Mouse (Mus musculus) heart, embryonic 12.5 days (tissue): ENCODE results near the gene Gm43720. TPM values are rescaled to one million over a fixed set of nuclear protein-coding genes. Genes with fewer than 3 reads are reported as not detected.

Experiments
- ATAC-seq: fragments of 200-750 bp; cut with Nextera tagmentation; 2 replicates; pipeline ENCODE4 v1.8.0; 2017; ENCODE audit warnings: moderate TSS enrichment, moderate library complexity; ENCODE audit not compliant: insufficient number of reproducible peaks, low FRiP score
- H3K27ac ChIP-seq: fragments of 300-500 bp; sonication (generic); 2 replicates; pipeline ENCODE4 v1.5.1; 2016; ENCODE audit warnings: mild to moderate bottlenecking, moderate library complexity; ENCODE audit not compliant: poor library complexity, severe bottlenecking
- H3K27me3 ChIP-seq: fragments of 300-500 bp; sonication (generic); replicated peaks from 2 replicates; pipeline ENCODE4 v1.6.1; 2016; ENCODE audit warnings: mild to moderate bottlenecking, moderate library complexity
- H3K36me3 ChIP-seq: fragments of 300-500 bp; sonication (generic); 2 replicates; pipeline ENCODE4 v1.6.1; 2016; ENCODE audit warnings: mild to moderate bottlenecking, moderate library complexity
- H3K4me1 ChIP-seq: fragments of 300-500 bp; sonication (generic); replicated peaks from 2 replicates; pipeline ENCODE4 v1.6.1; 2016; ENCODE audit warnings: mild to moderate bottlenecking
- H3K4me2 ChIP-seq: fragments of 300-500 bp; sonication (generic); 2 replicates; pipeline ENCODE4 v1.6.1; 2016; ENCODE audit warnings: mild to moderate bottlenecking, moderate library complexity
- H3K4me3 ChIP-seq: fragments of 300-500 bp; sonication (generic); 2 replicates; pipeline ENCODE4 v1.5.1; 2016; ENCODE audit warnings: mild to moderate bottlenecking
- H3K9ac ChIP-seq: fragments of 300-500 bp; sonication (generic); 2 replicates; pipeline ENCODE4 v1.6.1; 2016; ENCODE audit warnings: mild to moderate bottlenecking, moderate library complexity
- H3K9me3 ChIP-seq: fragments of 300-500 bp; sonication (generic); replicated peaks from 2 replicates; pipeline ENCODE4 v1.6.1; 2016; ENCODE audit warnings: mild to moderate bottlenecking, moderate library complexity
- WGBS: fragments of 180-500 bp; shearing (Covaris S2); methylation state at CpG from one replicate; pipeline ENCODE4 v1.1.7; 2016; 5-methylcytosine and 5-hydroxymethylcytosine counted together
- polyA plus RNA-seq: library from polyadenylated mRNA; unstranded; fragments of >200 nt; fragmentation: Nextera tagmentation; extraction: Ambion mirVana; gene quantifications from 2 replicates; pipeline ENCODE4 v1.2.1, GENCODE M21; 2016

Gm43720 gene
- polyA plus RNA-seq, 1 experiment from 2014 or later, result 0.04 TPM

GRCm38 (mm10) chr5:138275216-138276050, 4.3 kb downstream of the Gm43720 start:
- Histone ChIP-seq H3K4me2 (peak overlapping the region; percentile 62), H3K4me3 (peak overlapping the region; percentile 32), H3K9ac (peak overlapping the region; percentile 69), H3K27me3 (peaks cover 30% of the 10 kb centered on the region), H3K27ac (no peak overlapping the region), H3K36me3 (peaks cover 12% of the 10 kb centered on the region), H3K4me1 (peaks cover 30% of the 10 kb centered on the region), H3K9me3 (0 out of 2 replicates have a peak, but pooled peaks cover 2% of the 10 kb centered on the region)
- no peak for ATAC-seq
- 24% methylated on average over 41 of the region's 41 CpGs for WGBS

- Histone ChIP-seq H3K4me1 (peaks cover 29% of the 10 kb centered on the region), H3K27me3 (peaks cover 30% of the 10 kb centered on the region), H3K27ac (no peak overlapping the region), H3K9ac (no peak overlapping the region), H3K9me3 (no peaks in the 10 kb centered on the region), H3K4me2 (no peak overlapping the region), H3K4me3 (no peak overlapping the region), H3K36me3 (peaks cover 12% of the 10 kb centered on the region)
- WGBS, result 78% methylated on average over 8 of the region's 8 CpGs
- ATAC-seq, result no peak
Observed at GRCm38 (mm10) chr5:138274186-138274585, 5.6 kb downstream of the Gm43720 start.

GRCm38 (mm10) chr5:138272409-138272923, 7.3 kb downstream of the Gm43720 start, which contains the start of gene Gal3st4:
TSS of gene Gal3st4 (minus strand) at chr5:138272840.
- no peak within 1 kb of the TSS for H3K27ac ChIP-seq
- H3K9me3 ChIP-seq, result no peaks in the 10 kb centered on the region
- peaks cover 30% of the 10 kb centered on the region for H3K27me3 ChIP-seq
- 1% methylated on average over 12 of the region's 12 CpGs for WGBS
- H3K36me3 ChIP-seq, result peaks cover 11% of the 10 kb centered on the region
- H3K4me2 ChIP-seq, result peak within 1 kb of the TSS; percentile 54
- peak within 1 kb of the TSS; percentile 21 for H3K9ac ChIP-seq
- peaks cover 24% of the 10 kb centered on the region for H3K4me1 ChIP-seq
- H3K4me3 ChIP-seq, result peak within 1 kb of the TSS; percentile 2; the same call in 1 of the 2 replicates
- no peak for ATAC-seq

DNA sequence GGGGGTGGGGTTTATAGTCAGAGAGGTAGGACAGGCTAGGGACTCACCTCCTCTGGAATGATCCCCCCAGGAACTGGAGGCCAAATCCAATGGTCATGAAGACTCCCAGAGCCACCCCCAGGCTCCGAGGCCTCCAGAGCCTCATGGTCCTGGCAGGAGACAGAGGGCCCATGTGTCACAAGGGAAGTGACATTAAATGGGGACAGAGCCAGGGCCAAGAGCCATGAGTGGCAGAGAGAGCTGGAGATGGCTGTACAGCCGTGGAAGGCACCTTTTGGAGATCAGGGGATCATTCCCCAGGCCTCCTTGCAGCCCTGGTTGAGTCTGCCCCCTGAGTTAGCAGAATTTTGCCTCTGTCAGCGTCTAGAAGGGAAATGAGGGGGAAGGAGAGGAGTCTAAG, 8.5 kb downstream of the Gm43720 start:
- no peaks in the 10 kb centered on the region for H3K9me3 ChIP-seq

GRCm38 (mm10) chr5:138268980-138269379, 10.8 kb downstream of the Gm43720 start:
- Histone ChIP-seq H3K9me3 (no peaks in the 10 kb centered on the region), H3K4me1 (peaks cover 19% of the 10 kb centered on the region), H3K27ac (no peak overlapping the region), H3K9ac (no peak overlapping the region), H3K4me3 (no peak overlapping the region), H3K36me3 (peaks cover 13% of the 10 kb centered on the region; the same call in 1 of the 2 replicates), H3K4me2 (no peak overlapping the region), H3K27me3 (peaks cover 26% of the 10 kb centered on the region)
- ATAC-seq, result no peak
- 61% methylated on average over 4 of the region's 4 CpGs for WGBS

More for the DNA sequence above, 8.5 kb downstream of the Gm43720 start:
- H3K4me1 ChIP-seq, result peaks cover 24% of the 10 kb centered on the region
- H3K27me3 ChIP-seq, result peaks cover 30% of the 10 kb centered on the region
- no peak overlapping the region for H3K4me2 ChIP-seq
- no peak for ATAC-seq
- H3K27ac ChIP-seq, result no peak overlapping the region
- 44% methylated on average over 3 of the region's 3 CpGs for WGBS
- H3K4me3 ChIP-seq, result no peak overlapping the region
- peaks cover 7% of the 10 kb centered on the region; the same call in 1 of the 2 replicates for H3K36me3 ChIP-seq
- H3K9ac ChIP-seq, result no peak overlapping the region

DNA sequence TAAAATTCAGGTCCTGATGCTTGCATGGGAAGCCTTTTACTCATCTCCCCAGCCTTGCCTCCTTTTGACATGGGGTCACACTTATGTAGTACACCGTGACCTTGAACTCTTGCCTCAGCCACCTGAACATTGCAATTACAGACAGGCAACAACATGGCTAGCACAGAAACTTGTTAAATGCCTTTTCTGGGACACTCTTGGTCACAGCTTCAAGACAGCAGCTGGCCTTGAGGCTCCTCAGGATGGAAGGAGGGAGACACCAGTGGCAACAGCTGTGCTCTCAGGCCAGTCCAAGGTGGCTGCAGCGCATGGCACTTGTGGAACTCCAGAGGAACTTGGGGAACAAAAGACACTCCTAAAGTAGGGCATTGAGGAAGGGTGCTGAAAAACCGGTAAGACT, 12.6 kb downstream of the Gm43720 start:
- no peak overlapping the region for H3K27ac ChIP-seq
- H3K4me3 ChIP-seq, result no peak overlapping the region
- H3K9ac ChIP-seq, result no peak overlapping the region
- peaks cover 29% of the 10 kb centered on the region for H3K4me1 ChIP-seq
- 82% methylated on average over 3 of the region's 3 CpGs for WGBS
- no peaks in the 10 kb centered on the region for H3K9me3 ChIP-seq
- H3K36me3 ChIP-seq, result peaks cover 13% of the 10 kb centered on the region; the same call in 1 of the 2 replicates
- peaks cover 17% of the 10 kb centered on the region for H3K27me3 ChIP-seq
- H3K4me2 ChIP-seq, result no peak overlapping the region
- no peak for ATAC-seq

- peaks cover 3% of the 10 kb centered on the region; the same call in 1 of the 2 replicates for H3K27me3 ChIP-seq
- H3K4me2 ChIP-seq, result no peak overlapping the region
- H3K9me3 ChIP-seq, result no peaks in the 10 kb centered on the region
- peaks cover 27% of the 10 kb centered on the region for H3K36me3 ChIP-seq
- no peak overlapping the region for H3K9ac ChIP-seq
- 88% methylated on average over 4 of the region's 4 CpGs for WGBS
- H3K4me3 ChIP-seq, result no peak overlapping the region
- H3K4me1 ChIP-seq, result peaks cover 33% of the 10 kb centered on the region
- no peak overlapping the region for H3K27ac ChIP-seq
- ATAC-seq, result no peak
Observed at GRCm38 (mm10) chr5:138265712-138266111, 14.0 kb downstream of the Gm43720 start.

DNA sequence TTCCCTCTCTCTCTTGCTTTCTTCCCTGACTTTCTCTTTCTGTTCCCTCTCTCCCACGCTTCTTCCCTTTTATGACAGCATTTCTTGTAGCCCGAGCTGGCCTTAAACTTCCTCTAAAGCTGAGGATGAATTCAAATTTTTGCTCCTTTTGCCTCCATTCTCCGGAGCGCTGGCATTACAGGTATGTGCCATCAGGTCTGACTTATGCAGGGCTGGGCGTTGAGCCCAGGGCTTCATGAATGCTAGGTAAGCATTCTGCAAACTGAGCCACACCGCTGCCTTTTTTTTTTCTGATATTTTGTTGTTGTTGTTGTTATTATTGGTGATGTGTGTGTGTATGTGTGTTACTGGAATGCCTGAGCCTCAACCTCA, 15.6 kb downstream of the Gm43720 start:
- H3K36me3 ChIP-seq, result peaks cover 42% of the 10 kb centered on the region
- no peak overlapping the region for H3K27ac ChIP-seq
- no peaks in the 10 kb centered on the region for H3K9me3 ChIP-seq
- peak overlapping the region; percentile 99 for H3K4me2 ChIP-seq
- 13% methylated on average over 6 of the region's 6 CpGs for WGBS
- no peaks in the 10 kb centered on the region for H3K27me3 ChIP-seq
- peaks cover 48% of the 10 kb centered on the region for H3K4me1 ChIP-seq
- ATAC-seq, result no peak
- peak overlapping the region; percentile 97 for H3K9ac ChIP-seq
- H3K4me3 ChIP-seq, result peak overlapping the region; percentile 95

DNA sequence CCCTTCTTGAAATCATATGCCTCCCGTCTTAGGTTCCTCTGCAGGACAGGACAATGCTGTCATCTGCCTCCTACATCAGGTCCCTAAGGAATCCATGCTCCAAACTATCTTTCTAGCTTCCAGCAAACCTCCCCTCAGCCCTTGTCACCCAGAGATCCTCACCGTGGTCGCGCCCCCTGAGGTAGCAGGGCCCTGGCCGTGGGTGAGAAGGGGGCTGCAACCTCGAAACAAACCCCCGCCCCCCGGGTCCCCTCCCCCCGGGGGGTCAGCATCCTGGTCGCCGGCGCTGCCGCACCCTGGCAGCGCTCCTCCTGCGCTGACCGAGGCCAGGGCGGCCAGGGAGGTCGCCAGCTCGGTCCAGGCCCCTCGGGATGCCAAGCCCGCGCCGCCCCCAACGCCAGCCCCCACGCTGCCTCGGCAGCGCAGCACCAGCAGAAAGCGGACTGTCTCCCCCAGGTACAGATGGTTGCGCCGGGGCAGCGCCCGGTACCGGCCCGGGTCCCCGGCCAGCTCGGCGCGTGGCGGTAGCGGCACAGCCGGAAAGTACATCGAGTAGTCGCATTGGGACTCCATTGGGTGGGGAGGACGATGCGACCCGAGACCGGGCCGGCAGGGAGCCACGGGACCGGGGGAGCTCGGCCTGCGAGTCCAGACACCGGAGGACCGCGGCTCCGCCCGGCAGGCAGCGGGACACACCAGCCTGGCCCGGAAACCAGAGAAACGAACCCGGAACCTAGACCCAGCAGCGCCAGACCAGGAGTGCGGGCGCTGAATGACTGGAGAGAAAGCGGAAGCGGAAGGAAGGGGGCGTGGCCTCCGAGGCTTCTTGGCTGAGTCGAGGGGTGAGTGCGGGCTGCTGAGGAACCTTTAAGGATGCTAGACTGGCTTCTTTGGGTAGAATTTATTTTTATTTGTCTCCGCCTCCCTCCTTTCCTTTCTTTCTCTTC, 16.2 kb downstream of the Gm43720 start, which contains the start of gene BC037034:
BC037034 (minus strand) TSS at position 774 of the 947 bp plus-strand sequence.
- Histone ChIP-seq H3K4me2 (peak within 1 kb of the TSS; percentile 99), H3K9ac (peak within 1 kb of the TSS; percentile 97), H3K27ac (peak within 1 kb of the TSS; percentile 67), H3K4me1 (peaks cover 53% of the 10 kb centered on the region), H3K4me3 (peak within 1 kb of the TSS; percentile 95), H3K36me3 (peaks cover 48% of the 10 kb centered on the region), H3K27me3 (no peaks in the 10 kb centered on the region), H3K9me3 (no peaks in the 10 kb centered on the region)
- ATAC-seq, result peak; percentile 89
- WGBS, result under 1% methylated on average over 70 of the region's 71 CpGs

- Histone ChIP-seq H3K4me2 (peak overlapping the region; percentile 99), H3K9me3 (no peaks in the 10 kb centered on the region), H3K4me3 (peak overlapping the region; percentile 95), H3K27me3 (no peaks in the 10 kb centered on the region), H3K36me3 (peaks cover 52% of the 10 kb centered on the region), H3K4me1 (peaks cover 57% of the 10 kb centered on the region), H3K9ac (peak overlapping the region; percentile 97), H3K27ac (no peak overlapping the region)
- 56% methylated on average over 18 of the region's 18 CpGs for WGBS
- no peak for ATAC-seq
Observed at GRCm38 (mm10) chr5:138262582-138263240, 17.0 kb downstream of the Gm43720 start.
